Mouse (Mus musculus) layer of hippocampus, adult 18-20 months (tissue): Measurements from ENCODE around the gene Setd6. TPM values are rescaled to one million over a fixed set of nuclear protein-coding genes. Genes with fewer than 3 reads are reported as not detected.
A peak's percentile ranks its signal among the peaks of the same experiment; 100 is the strongest.

Experiments used
- DNase-seq, 2 experiments: peaks; one replicate each; pipeline ENCODE4 v3.0.0; 2022; ENCODE audit warnings: low spot score in 2 of 2
- microRNA-seq, 2 experiments: library from miRNA; unstranded; fragments of <30 nt; microRNA quantifications; one replicate each; pipeline ENCODE4 v1.2.0; 2021
- total RNA-seq, 2 experiments: library from RNA; stranded (reverse); gene quantifications; 2 replicates each; pipeline ENCODE4 v1.2.3; 2021

Gene Setd6
- total RNA-seq, 2 experiments from 2014 or later = 17.7 to 22.8 TPM

DNA sequence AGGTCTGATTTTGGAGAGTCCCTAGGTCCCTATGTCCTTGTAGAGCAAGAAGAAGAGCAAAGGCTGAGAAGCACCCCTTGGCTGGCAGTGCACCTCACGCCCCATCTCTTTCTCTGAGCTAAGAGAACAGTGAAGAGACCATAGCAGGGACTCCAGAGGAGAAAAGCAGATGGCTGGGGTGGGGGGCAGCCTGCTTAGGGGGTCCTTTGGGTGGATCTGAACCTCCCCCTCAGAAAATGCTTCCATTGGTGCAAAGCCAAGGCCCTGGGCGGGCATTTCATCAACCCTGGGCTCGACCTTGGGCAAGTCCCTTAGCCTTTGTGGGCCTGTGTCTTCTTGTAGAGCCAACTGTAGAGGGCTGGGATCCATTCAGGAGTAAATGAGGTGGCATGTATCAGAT, 11.1 kb upstream of the Setd6 start:
- no peak for DNase-seq

DNA sequence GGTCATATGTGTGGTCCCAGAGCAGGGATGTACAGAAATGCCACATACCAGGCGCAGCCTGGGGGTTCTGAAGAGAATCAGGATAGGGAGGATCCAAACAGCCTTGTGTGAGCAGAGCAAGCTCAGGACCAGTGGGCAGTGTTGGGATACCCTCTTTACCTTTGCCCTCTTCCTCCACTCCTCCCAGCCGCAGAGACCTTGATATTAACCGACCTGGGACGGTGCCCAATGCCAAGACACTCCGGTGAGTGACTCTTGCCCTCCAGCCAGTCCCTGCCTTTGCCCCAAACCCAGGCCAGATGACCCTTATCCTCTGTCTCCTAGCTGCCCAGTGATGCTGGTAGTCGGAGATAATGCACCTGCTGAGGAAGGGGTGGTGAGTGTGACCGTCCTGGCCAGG, 6.1 kb upstream of the Setd6 start:
- peak in 1 of 2 experiments; percentile 3 for DNase-seq

DNA sequence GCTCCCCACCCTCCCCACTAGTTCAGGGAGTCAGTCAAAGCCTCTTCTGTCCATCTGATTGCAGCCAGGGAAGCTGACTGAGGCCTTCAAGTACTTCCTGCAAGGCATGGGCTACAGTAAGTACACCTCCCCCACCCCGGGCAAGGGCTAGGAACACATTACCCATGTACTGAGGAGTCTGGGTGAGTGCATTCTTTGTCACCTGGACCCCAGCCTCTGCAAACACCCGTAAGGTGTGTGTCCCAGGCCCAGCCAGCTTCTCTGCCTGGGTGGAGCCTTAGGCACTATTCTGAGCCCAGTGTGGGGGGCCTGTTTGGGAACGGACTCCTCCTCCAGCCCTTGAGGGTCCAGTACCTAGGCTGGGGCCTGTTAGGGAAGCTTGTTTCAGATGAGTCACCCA, 4.7 kb upstream of the Setd6 start:
- no peak for DNase-seq

DNA sequence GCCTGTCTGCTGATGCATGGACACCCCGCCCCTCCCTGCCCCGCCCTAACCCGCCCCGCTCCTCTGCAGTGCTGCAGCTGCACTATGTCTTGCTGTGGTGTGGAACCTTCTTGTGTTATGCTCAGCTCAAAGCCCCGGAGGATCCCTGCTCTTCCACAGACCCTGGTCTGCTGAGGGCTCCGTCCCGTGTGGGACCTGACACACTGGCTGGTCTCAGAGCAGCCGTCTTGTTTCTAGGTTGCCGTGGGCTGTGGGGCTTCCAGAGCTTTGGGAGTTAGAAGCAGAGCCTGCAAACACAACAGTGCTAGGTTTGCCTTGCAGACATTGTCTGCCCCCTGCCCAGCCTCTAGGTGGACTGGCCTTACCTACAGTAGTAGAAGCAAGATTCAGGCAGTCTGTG, 3.3 kb upstream of the Setd6 start:
- no peak for DNase-seq

DNA sequence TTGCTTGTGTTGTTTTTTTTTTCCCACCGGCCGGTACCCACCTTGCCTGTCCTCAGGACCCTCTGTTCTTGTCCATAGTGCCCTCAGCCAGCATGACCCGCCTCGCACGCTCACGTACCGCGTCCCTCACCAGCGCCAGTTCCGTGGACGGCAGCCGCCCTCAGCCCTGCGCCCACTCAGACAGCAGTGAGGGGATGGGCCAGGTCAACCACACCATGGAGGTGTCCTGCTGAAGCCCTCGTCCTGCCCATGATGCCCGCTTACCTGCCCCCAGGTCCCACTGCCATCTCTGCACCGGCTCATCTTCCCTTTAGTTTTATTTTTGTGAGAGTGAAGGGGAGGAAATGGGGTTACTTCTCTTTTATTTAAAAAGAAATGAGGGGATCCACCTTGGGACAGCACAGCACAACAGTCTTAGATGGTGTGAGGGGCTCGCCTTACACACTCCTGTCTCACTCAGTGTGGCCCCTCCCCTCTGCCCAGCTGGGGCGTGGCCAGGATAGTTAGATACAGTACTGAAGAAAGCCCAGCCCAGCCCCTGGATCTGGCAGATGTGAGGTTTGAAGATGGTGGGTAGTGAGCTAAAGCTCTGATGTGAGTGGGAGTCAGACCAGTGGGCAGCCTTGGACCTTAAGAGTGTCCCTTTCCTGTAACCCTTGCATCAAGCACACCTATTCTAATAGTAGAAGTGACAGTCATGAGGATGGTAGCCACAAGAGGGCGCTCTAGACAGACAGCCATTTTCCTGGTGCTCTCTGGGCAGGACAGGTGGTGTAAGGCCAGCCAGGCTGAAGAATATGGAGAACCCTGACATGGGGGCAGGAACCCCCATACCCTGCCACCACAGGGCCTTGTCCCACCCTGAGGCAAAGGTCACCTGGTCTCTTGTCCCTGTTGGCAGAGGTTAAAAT, 2.3 kb upstream of the Setd6 start:
- peak; percentile 57 to 84 for DNase-seq

DNA sequence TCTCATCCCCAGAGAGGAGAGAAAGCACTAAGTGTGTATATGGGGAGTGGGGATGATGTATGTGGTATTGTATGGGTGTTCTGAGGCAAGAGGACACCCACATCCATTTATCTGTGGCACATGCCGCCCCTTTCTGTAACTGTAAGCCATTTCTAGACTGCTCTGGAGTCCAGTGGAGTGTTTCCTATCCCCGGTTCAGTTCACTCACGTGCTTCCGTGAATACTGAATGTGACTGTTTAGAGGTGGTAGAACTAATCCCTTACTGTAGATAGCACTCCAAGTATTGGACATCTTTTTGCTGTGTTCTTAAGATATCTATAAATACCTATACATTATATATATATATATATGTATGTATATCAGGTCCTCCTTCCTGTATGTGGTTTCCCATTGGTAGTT, 1.3 kb upstream of the Setd6 start:
- no peak for DNase-seq

DNA sequence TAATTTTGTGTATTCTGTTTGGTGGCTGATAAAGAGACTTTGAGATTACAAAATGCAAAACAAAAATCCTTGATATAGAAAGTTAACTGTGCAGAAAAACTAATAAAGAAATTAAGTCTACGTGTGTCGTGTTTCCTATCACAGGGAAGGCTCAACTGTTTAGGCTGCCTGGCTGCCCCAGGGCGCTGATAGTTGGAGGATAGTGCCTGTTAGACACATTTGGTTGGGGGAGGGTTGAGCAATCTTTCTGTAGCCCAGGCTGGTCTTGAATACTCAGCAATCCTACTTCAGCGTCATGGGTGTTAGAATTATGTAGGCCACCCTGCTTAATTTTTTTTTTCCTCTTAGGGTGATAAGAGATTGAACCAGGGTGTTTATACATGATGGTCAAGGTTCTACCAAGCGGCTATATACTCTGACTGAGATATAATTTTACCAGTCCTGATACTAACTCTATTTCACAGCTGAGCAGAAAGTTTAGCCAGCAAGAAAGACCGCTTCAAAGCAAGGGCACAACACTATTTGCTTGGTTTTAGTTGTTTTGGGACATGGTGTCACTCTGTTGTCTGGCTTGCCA, 756 bp upstream of the Setd6 start:
- DNase-seq = no peak

DNA sequence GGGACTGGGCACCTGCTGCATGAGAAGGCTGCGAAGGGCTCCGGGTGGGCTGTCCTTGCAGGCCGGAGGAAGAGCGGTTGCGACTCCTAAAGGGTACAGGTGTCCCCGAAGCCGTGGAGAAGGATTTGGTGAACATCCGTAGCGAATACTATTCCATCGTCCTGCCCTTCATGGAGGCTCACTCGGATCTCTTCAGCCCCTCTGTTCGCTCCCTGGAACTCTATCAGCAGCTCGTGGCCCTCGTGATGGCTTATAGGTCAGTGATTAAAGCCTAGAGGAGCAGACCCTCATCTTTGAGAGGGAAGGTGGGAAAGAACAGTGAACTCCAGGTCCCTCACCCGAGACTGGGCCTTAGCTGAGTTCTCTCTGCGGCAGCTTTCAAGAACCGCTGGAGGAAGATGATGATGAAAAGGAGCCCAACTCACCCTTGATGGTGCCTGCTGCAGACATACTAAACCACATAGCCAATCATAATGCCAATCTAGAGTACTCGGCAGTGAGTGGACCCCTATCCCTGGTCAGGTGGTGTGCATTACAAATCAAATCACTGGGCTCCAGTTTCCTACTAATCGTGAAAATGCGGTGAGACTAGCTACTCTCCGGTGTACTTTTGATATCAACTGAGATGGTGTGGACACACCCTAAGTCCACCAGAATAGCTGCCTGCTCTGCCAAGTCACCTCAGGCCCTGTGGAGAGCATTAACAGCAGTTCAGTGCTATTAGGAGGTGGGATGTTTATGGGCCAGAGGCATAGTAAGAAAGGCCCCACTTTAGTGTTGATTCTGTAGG, 1.1 kb downstream of the Setd6 start:
- no peak for DNase-seq

DNA sequence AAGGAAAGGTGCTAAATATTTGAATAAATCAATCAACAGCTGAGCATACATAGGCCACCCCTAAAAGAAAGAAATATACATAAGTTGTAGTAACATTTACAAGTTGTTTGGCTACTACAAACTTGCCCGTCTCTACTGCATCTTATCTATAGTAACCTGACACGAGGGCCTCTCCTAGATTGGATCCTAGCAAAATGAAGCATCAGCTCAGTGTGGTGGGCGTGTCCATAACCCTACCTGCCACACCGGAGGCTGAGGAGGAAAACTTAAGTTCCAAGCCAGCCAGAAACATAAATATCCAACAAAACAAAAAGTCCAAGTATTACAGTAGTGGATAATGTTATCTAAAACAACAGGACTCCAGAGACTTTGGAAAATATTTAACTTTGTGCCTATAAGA, 11.9 kb downstream of the Setd6 start:
- DNase-seq = no peak

DNA sequence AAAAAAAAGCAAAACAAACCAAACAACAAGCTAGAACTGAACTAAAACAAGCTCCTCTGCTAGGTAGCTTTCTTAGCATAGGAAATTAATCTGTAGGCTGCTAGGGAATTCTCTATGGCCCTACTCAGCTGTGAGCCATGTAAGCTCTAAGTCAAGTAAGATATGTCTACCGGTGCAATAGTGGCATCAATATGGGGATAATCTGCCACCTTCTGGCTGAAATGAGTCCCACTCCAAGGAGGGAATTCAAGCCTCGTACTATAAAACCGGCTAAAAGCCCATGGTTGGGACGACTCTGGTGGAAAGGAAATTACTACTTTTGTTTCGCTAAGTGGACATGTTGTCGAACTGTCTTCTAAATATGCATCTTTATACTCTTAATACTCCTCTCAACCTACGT, 22.9 kb downstream of the Setd6 start:
- peak in 1 of 2 experiments; percentile 67 for DNase-seq

DNA sequence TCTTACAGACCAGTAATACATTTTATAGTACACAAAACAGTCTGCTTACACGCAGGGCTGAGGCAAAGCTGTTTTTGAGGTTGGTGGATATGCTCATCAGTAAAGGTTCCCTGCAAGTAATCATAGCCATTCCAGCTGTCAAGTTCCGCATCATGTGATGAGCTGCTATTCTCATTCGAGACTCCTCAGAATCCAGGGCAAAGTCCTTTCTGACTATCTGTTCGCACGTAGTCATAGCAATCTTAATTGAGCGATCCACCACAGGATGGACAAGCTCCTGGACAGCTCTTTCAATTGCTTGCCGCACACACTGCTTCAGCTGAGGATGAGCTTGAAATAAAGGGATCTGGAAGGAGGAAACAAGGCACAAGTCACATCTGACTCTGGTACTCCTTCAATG, 26.1 kb downstream of the Setd6 start:
- no peak for DNase-seq

DNA sequence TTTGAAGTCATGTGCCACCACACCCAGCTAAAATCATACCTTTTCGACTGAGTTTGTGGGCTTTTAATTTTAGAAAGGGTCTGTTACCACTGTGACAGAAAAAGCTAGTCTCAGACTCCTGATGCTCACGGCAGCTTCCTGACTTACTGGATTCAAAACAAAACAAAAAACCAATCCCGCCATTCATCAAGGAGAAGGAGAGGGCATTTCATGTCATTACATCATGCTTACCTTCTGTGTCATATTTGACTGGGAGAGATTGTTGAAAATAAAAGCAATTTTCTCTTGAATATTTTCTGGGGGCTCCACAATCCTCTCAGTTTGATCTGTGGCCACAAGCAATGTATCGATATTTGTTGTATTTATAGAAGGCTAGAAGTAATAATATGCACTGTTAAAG, 32.3 kb downstream of the Setd6 start:
- DNase-seq = no peak

DNA sequence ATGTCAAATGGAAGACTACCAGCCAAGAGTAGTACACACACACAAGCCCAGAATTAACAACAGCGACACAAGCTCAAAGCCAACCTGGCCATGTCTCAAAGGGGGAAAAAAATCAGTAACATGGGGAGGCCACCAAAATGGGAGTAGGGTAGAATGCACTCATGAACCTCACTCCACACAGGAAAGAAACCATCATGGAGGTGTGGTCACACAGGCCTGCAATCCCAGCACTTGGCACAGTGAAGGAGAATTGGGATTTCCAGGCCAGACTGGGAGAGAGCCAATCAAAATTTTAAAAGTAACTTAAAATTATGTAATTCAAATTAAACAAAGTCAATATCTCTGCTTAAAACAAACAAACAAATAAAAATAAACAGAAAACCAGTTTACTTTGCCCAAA, 36.2 kb downstream of the Setd6 start:
- DNase-seq = no peak

DNA sequence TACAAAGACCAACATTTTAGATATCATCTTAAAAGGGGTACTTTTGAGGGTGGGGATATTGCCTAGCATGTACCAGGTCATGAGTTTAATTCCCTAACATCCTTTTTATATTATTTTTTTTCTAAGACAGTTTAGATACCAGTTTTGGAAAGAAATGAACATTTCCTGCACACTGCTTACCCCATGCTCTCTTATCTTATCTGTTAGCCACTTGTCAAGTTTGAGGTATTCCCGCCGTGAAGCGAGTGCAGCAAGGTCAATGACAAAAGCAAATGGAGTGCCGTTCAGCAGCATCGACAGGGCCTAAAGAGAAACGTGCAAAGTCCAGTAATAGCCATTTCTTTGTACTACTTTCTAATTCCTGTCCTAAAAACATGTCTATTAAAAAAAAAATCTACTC, 44.6 kb downstream of the Setd6 start:
- DNase-seq = no peak

DNA sequence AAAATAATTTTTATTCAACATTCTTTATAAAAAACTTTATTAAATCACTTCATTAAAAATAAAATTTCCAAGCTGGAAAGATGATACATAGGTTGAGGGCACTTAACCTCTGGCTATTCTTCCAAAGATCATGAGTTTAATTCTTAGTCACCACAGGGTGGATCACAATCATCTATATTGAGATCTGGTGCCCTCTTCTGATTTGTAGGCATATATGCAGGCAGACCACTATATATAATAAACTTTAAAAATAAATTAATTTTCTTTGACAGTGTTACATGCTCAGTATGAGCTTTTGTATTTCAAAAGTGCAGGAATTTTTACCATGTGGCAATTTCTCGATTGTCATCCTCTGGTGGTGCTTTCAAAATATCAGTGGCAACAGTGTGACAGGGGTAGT, 48.5 kb downstream of the Setd6 start:
- no peak for DNase-seq

Small RNA genes lying within 50 kb of the gene (microRNA-seq; reads per million reads assigned to microRNA genes)
- gene Mir7073 = 2.0 to 3.5 reads per million in 2 experiments

Other genes starting within 250 kb of the Setd6 start
- 10 to 100 TPM; 69.8 to 74.0 TPM for gene Csnk2a2, start 225.8 kb upstream of the Setd6 start, total RNA-seq
- gene Ccdc113, start 181.8 kb upstream of the Setd6 start, total RNA-seq = 1 to 10 TPM; 1.6 to 1.8 TPM
- not detected for gene Prss54, start 139.5 kb upstream of the Setd6 start, total RNA-seq
- 1 to 10 TPM; 2.2 to 3.0 TPM for gene Gins3, start 82.4 kb upstream of the Setd6 start, total RNA-seq
- gene Ndrg4, start 38.9 kb upstream of the Setd6 start, total RNA-seq = 1,000 to 10,000 TPM; 1,366 to 1,373 TPM
- gene Cnot1, start 91.6 kb downstream of the Setd6 start, total RNA-seq = 100 to 1,000 TPM; 118 to 119 TPM
- gene Sap18b, start 109.5 kb downstream of the Setd6 start, total RNA-seq = 100 to 1,000 TPM; 134 to 165 TPM
- 10 to 100 TPM; 29.7 to 30.8 TPM for gene Slc38a7, start 137.7 kb downstream of the Setd6 start, total RNA-seq
- 100 to 1,000 TPM; 231 to 234 TPM for gene Got2, start 172.7 kb downstream of the Setd6 start, total RNA-seq